Mouse (Mus musculus): Measurements from ENCODE around the gene Llgl2. TPM values are rescaled to one million over a fixed set of nuclear protein-coding genes. Genes with fewer than 3 reads are reported as not detected.
A peak's percentile ranks its signal among the peaks of the same experiment; 100 is the strongest.
"Not testable (repeated sequence)": the region's sequence is repeated elsewhere in the genome, so short reads cannot be mapped to it uniquely, and the experiment has no call there.

The Llgl2 gene
- polyA plus RNA-seq, 1 experiment from 2014 or later: 41.1 TPM

- Histone ChIP-seq H3K4me1 (ENCODE audit: control insufficient read depth, insufficient read depth, low read length) (peaks cover 35% of the 10 kb centered on the region), H3K9me3 (ENCODE audit: control insufficient read depth, low read depth, low read length) (no peaks in the 10 kb centered on the region), H3K36me3 (ENCODE audit: control insufficient read depth, insufficient read depth, low read length) (peaks cover 7% of the 10 kb centered on the region; the same call in 1 of the 2 replicates), H3K27me3 (ENCODE audit: control insufficient read depth, insufficient read depth, low read length) (no peaks in the 10 kb centered on the region), H3K9ac (replicated peaks; ENCODE audit: low read depth, low read length) (no peak overlapping the region), H3K4me2 (replicated peaks; ENCODE audit: low read depth, low read length) (no peak overlapping the region), H3K27ac (ENCODE audit: low read length) (peak overlapping the region; percentile 88; the same call in 1 of the 2 replicates), H3K4me3 (ENCODE audit: low read depth, low read length) (no peak overlapping the region)
- ATAC-seq (ENCODE audit: insufficient number of reproducible peaks, insufficient read depth, low FRiP score, low read depth): peak; percentile 80
- 65% methylated on average over 5 of the region's 5 CpGs for WGBS
These were observed 20.0 kb downstream of the Llgl2 start for GRCm38 (mm10) chr11:115843891-115844239.

GRCm38 (mm10) chr11:115844240-115844639 is 20.4 kb downstream of the Llgl2 start:
- Histone ChIP-seq H3K4me3 (ENCODE audit: low read depth, low read length) (no peak overlapping the region), H3K4me2 (replicated peaks; ENCODE audit: low read depth, low read length) (no peak overlapping the region), H3K4me1 (ENCODE audit: control insufficient read depth, insufficient read depth, low read length) (peaks cover 32% of the 10 kb centered on the region), H3K9ac (replicated peaks; ENCODE audit: low read depth, low read length) (no peak overlapping the region), H3K27ac (ENCODE audit: low read length) (peak overlapping the region; percentile 88), H3K9me3 (ENCODE audit: control insufficient read depth, low read depth, low read length) (no peaks in the 10 kb centered on the region), H3K36me3 (ENCODE audit: control insufficient read depth, insufficient read depth, low read length) (peaks cover 7% of the 10 kb centered on the region; the same call in 1 of the 2 replicates), H3K27me3 (ENCODE audit: control insufficient read depth, insufficient read depth, low read length) (no peaks in the 10 kb centered on the region)
- WGBS: 62% methylated on average over 8 of the region's 8 CpGs
- no peak; the same call in none of the 2 replicates for ATAC-seq (ENCODE audit: insufficient number of reproducible peaks, insufficient read depth, low FRiP score, low read depth)

GRCm38 (mm10) chr11:115845819-115846218 is 22.0 kb downstream of the Llgl2 start:
- H3K4me1 ChIP-seq (ENCODE audit: control insufficient read depth, insufficient read depth, low read length): peaks cover 25% of the 10 kb centered on the region
- ATAC-seq (ENCODE audit: insufficient number of reproducible peaks, insufficient read depth, low FRiP score, low read depth): no peak
- no peak overlapping the region for H3K4me2 ChIP-seq (replicated peaks; ENCODE audit: low read depth, low read length)
- H3K9ac ChIP-seq (replicated peaks; ENCODE audit: low read depth, low read length): no peak overlapping the region
- peaks cover 16% of the 10 kb centered on the region for H3K36me3 ChIP-seq (ENCODE audit: control insufficient read depth, insufficient read depth, low read length)
- H3K4me3 ChIP-seq (ENCODE audit: low read depth, low read length): no peak overlapping the region
- H3K9me3 ChIP-seq (ENCODE audit: control insufficient read depth, low read depth, low read length): no peaks in the 10 kb centered on the region
- 90% methylated on average over 2 of the region's 2 CpGs for WGBS
- H3K27me3 ChIP-seq (ENCODE audit: control insufficient read depth, insufficient read depth, low read length): no peaks in the 10 kb centered on the region
- H3K27ac ChIP-seq (ENCODE audit: low read length): no peak overlapping the region

GRCm38 (mm10) chr11:115854674-115855073 is 30.8 kb downstream of the Llgl2 start:
- 78% methylated on average over 6 of the region's 6 CpGs for WGBS
- no peaks in the 10 kb centered on the region for H3K9me3 ChIP-seq (ENCODE audit: control insufficient read depth, low read depth, low read length)

GRCm38 (mm10) chr11:115857146-115857545 is 33.3 kb downstream of the Llgl2 start:
- H3K4me1 ChIP-seq (ENCODE audit: control insufficient read depth, insufficient read depth, low read length); ATAC-seq (ENCODE audit: insufficient number of reproducible peaks, insufficient read depth, low FRiP score, low read depth); H3K9me3 ChIP-seq (ENCODE audit: control insufficient read depth, low read depth, low read length); H3K9ac ChIP-seq (replicated peaks; ENCODE audit: low read depth, low read length); H3K4me3 ChIP-seq (ENCODE audit: low read depth, low read length); H3K4me2 ChIP-seq (replicated peaks; ENCODE audit: low read depth, low read length); H3K27ac ChIP-seq (ENCODE audit: low read length); H3K36me3 ChIP-seq (ENCODE audit: control insufficient read depth, insufficient read depth, low read length): not testable (repeated sequence)
- peaks cover 27% of the 10 kb centered on the region for H3K27me3 ChIP-seq (ENCODE audit: control insufficient read depth, insufficient read depth, low read length)
- WGBS: 91% methylated on average over 4 of the region's 4 CpGs

More at GRCm38 (mm10) chr11:115854674-115855073, 30.8 kb downstream of the Llgl2 start:
- H3K27me3 ChIP-seq (ENCODE audit: control insufficient read depth, insufficient read depth, low read length): peaks cover 19% of the 10 kb centered on the region
- no peak overlapping the region for H3K27ac ChIP-seq (ENCODE audit: low read length)
- no peak overlapping the region for H3K9ac ChIP-seq (replicated peaks; ENCODE audit: low read depth, low read length)
- no peak overlapping the region for H3K4me3 ChIP-seq (ENCODE audit: low read depth, low read length)
- H3K4me1 ChIP-seq (ENCODE audit: control insufficient read depth, insufficient read depth, low read length): 0 out of 2 replicates have a peak, but pooled peaks cover 5% of the 10 kb centered on the region
- H3K36me3 ChIP-seq (ENCODE audit: control insufficient read depth, insufficient read depth, low read length): peaks cover 18% of the 10 kb centered on the region
- H3K4me2 ChIP-seq (replicated peaks; ENCODE audit: low read depth, low read length): no peak overlapping the region
- ATAC-seq (ENCODE audit: insufficient number of reproducible peaks, insufficient read depth, low FRiP score, low read depth): no peak

- no peak for ATAC-seq (ENCODE audit: insufficient number of reproducible peaks, insufficient read depth, low FRiP score, low read depth)
- H3K27me3 ChIP-seq (ENCODE audit: control insufficient read depth, insufficient read depth, low read length): peaks cover 27% of the 10 kb centered on the region
- H3K4me2 ChIP-seq (replicated peaks; ENCODE audit: low read depth, low read length): no peak overlapping the region
- 53% methylated on average over 13 of the region's 13 CpGs for WGBS
- H3K9ac ChIP-seq (replicated peaks; ENCODE audit: low read depth, low read length): no peak overlapping the region
- H3K27ac ChIP-seq (ENCODE audit: low read length): no peak overlapping the region
- H3K9me3 ChIP-seq (ENCODE audit: control insufficient read depth, low read depth, low read length): no peaks in the 10 kb centered on the region
- 0 out of 2 replicates have a peak, but pooled peaks cover 5% of the 10 kb centered on the region for H3K4me1 ChIP-seq (ENCODE audit: control insufficient read depth, insufficient read depth, low read length)
- peaks cover 6% of the 10 kb centered on the region; the same call in 1 of the 2 replicates for H3K36me3 ChIP-seq (ENCODE audit: control insufficient read depth, insufficient read depth, low read length)
- no peak overlapping the region for H3K4me3 ChIP-seq (ENCODE audit: low read depth, low read length)
These were observed 34.1 kb downstream of the Llgl2 start for GRCm38 (mm10) chr11:115857936-115858335.

- WGBS: 16% methylated on average over 27 of the region's 27 CpGs
- 0 out of 2 replicates have a peak, but pooled peaks cover 5% of the 10 kb centered on the region for H3K4me1 ChIP-seq (ENCODE audit: control insufficient read depth, insufficient read depth, low read length)
These were observed 34.5 kb downstream of the Llgl2 start, which contains the start of gene Myo15b for GRCm38 (mm10) chr11:115858354-115858753. Gene Myo15b (plus strand): TSS chr11:115858406.

GRCm38 (mm10) chr11:115859143-115859945 is 35.5 kb downstream of the Llgl2 start:
- Histone ChIP-seq H3K27me3 (ENCODE audit: control insufficient read depth, insufficient read depth, low read length) (peaks cover 27% of the 10 kb centered on the region), H3K4me2 (replicated peaks; ENCODE audit: low read depth, low read length) (peak overlapping the region; percentile 69), H3K4me3 (ENCODE audit: low read depth, low read length) (peak overlapping the region; percentile 39), H3K9me3 (ENCODE audit: control insufficient read depth, low read depth, low read length) (no peaks in the 10 kb centered on the region), H3K9ac (replicated peaks; ENCODE audit: low read depth, low read length) (peak overlapping the region; percentile 42; the same call in 1 of the 2 replicates), H3K4me1 (ENCODE audit: control insufficient read depth, insufficient read depth, low read length) (0 out of 2 replicates have a peak, but pooled peaks cover 5% of the 10 kb centered on the region), H3K27ac (ENCODE audit: low read length) (no peak overlapping the region), H3K36me3 (ENCODE audit: control insufficient read depth, insufficient read depth, low read length) (peaks cover 4% of the 10 kb centered on the region; the same call in 1 of the 2 replicates)
- WGBS: 2% methylated on average over 64 of the region's 75 CpGs
- ATAC-seq (ENCODE audit: insufficient number of reproducible peaks, insufficient read depth, low FRiP score, low read depth): peak; percentile 83

More at GRCm38 (mm10) chr11:115858354-115858753, 34.5 kb downstream of the Llgl2 start, which contains the start of gene Myo15b:
- H3K4me2 ChIP-seq (replicated peaks; ENCODE audit: low read depth, low read length): peak within 1 kb of the TSS; percentile 69
- no peaks in the 10 kb centered on the region for H3K9me3 ChIP-seq (ENCODE audit: control insufficient read depth, low read depth, low read length)
- peak within 1 kb of the TSS; percentile 39 for H3K4me3 ChIP-seq (ENCODE audit: low read depth, low read length)
- peak within 1 kb of the TSS; percentile 42; the same call in 1 of the 2 replicates for H3K9ac ChIP-seq (replicated peaks; ENCODE audit: low read depth, low read length)
- H3K36me3 ChIP-seq (ENCODE audit: control insufficient read depth, insufficient read depth, low read length): peaks cover 6% of the 10 kb centered on the region; the same call in 1 of the 2 replicates
- no peak within 1 kb of the TSS for H3K27ac ChIP-seq (ENCODE audit: low read length)
- peaks cover 27% of the 10 kb centered on the region for H3K27me3 ChIP-seq (ENCODE audit: control insufficient read depth, insufficient read depth, low read length)
- no peak for ATAC-seq (ENCODE audit: insufficient number of reproducible peaks, insufficient read depth, low FRiP score, low read depth)
